Mouse (Mus musculus): ENCODE measurements around the gene Aspg. TPM values are rescaled to one million over a fixed set of nuclear protein-coding genes. Genes with fewer than 3 reads are reported as not detected.

The Aspg gene
- total RNA-seq, 4 experiments from 2014 or later = 2.4 to 18.5 (median 8.9) TPM

DNA sequence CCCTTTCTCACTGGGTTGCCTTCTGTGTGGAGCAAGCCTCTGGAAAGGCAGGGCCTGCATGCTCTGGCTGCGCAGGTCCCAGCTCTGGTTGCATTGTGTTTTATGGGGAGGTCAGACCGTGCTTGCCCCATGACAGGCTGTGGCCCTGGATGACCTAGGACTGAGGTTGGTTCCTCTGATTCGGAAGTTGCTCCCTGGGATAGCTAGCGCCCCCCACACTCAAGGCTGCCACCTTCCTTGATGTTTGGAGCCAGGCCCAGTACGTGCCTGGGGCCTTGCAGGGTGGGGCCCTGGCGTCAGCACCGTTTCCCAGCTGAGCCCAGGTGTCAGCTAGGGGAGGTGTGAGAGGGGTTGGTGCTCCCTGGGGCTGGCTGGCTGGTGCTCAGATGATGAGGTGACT is 43.5 kb downstream of the Aspg start:
- DNase-seq (ENCODE audit: low spot score in 2 of 2) = no peak

DNA sequence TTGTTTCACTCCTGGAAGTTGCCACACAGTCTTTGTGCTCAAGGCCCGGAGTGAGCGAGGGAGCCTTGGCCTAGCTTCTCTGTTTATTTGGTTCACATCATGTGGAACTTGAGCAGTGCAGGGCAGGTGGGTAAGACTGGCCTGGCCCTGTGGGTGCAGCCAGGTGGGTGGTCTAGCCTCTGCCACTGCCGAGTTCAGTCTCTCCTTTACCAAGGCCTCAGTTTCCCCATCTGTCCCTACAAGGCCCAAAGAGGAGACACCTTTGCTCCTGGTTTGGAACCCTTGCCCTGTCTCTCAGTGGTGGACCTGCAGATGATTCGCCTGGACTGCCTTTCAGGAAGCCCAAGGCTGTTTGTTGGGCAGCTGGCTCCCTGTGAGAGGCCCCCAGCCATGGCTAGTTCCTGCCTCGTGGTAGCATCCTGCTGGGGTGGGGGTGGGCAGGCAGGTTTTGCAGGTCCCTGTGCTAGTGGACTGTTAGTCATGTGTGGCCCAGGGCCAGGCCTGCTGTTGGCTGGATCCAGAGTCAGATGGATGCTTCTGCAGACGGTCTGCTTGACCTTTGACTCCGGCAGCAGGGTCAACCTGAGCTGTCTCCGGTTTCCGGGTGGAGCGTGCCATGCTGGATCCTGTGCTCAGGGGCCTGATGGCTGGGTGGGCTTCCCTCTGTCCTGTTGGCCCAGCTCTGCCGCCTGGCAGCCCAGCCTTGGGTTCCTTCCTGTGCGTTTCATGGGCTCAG is 44.9 kb downstream of the Aspg start:
- DNase-seq (ENCODE audit: low spot score in 2 of 2) = no peak

DNA sequence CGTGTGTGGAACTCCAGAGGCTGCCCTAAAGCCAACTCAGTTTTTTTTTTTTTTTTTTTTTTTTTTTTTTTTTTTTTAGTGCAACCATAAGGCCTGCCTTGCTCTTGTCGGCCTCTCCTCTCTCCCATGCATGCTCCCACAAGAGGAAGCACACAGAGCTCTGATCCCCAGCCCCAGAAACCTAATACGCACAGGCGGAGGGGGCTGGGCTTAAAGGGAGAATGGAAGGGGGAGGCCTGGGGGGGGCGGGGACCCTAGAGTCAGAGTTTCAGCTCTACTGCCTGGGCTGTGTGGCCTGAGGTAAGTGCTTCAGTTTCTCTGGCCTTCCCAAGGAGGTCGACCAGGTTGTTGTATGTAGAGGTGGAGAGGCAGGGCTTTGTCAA is 45.5 kb downstream of the Aspg start:
- no peak for DNase-seq (ENCODE audit: low spot score in 2 of 2)

DNA sequence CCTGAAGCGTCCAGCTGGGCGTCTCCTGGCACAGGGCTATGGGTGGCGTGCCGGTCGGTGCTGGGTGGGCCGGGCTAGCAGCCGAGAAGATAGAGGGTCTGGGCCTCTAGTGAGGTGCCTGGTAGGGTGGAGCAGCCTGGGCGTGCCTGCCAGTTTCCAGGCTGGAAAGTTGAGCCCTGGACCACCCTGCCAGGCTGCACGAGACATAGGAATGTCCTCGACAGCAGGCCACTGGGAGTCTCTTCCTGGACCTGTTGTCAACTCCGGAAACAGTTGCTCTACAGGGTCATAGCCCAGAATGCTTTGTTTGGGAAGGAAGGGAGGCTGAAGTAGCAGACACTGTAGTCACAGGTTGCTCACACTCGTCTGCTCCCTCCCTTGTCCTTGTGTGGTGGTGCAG is 47.1 kb downstream of the Aspg start:
- DNase-seq (ENCODE audit: low spot score in 2 of 2) = no peak

DNA sequence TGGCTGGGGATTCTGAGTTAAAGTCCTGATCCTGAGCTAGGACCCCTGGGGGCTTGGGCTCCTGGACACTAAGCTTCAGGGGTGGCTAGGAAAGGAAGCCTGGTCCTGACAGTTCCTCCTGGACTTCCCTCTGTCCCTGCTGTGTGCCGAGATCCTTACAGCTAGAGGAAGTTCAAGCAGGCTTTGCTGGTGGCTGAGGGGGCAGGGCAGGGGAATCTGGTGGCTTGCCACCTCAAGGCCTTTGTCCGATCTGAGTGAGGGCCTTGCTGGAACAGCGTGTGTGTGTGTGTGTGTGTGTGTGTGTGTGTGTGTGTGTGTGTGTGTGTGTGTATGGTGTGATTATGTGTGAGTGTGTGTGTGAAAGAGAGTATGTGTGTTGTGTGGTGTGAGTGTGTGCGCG is 48.0 kb downstream of the Aspg start:
- no peak for DNase-seq (ENCODE audit: low spot score in 2 of 2)

DNA sequence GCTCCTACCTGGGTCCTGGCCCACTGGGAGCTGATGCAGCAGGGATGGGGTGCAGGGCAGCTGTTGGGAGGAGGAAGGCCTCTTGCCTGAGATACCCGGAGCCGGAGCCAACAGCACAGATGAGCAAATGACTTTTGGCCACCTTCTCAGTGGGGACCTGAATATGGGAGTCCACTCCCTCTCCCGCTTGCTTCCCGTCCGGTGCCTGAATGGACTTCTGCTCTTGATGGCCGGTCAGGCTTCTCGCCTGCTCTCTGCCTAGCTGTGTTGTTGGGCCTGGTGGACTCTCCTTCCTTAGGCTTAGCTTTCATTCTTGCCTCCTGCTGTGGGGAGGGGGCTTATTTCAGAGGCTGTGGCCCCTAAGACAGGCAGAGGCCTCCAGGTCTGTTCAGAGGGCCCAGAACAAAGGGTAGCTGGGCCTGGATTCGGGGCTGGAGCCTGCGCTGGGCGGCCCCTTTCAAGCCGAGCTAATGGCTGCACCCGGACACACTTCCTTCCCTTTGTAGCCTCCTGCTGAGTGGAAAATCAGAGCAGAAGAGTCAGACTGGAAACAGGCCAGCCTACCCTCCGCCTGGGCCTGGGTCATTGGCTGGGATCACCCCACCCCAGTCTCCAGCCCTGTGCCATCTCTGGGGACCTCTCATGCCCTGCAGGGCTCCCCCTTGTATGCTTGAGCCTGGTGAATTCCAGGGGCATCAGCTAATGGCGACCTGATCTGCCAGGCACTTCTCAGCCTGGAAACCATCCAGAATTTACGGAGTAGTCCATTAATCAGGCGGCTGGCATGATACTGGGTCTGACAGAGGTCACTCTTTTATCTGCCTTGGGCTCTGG is 49.0 kb downstream of the Aspg start:
- DNase-seq (ENCODE audit: low spot score in 2 of 2) = no peak

DNA sequence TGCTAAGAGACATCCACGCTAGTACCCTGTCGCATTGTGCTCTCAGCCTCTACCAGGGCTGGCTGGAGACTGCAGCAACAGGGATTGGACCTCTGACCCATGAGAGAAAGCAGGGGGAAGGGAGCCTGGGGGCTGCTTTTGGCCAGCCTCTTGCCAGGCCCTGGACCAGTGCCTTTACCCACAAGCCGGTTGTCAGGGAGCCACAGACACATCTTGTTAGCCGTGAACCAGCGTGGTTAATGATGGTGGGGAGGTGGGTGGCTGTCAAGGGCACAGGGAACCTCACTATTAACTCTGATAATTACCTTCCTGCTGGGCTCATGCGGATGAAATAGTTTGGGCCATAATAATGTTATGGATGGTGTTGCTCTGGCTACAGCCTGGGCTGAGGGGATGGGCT is 50.3 kb downstream of the Aspg start:
- DNase-seq (ENCODE audit: low spot score in 2 of 2) = no peak

DNA sequence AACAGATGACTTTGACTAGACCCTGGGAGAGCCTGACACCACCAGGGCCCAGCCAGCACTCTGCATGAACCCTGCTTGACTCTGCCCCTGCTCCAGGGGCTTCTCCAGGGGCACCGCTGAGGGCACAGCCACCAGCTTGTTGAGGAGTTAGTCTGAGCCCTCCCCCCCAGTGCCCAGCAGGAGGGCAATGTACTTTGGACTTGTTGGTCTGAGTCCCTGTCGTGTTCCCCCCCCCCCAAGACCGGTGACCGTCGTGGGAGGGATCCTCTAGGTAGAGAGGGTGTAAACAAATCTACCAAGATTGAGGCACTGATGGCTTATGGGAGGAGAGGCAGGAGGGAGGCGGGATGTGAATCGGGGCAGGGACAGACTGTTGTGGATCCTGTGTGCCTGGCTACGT is 51.8 kb downstream of the Aspg start:
- DNase-seq (ENCODE audit: low spot score in 2 of 2) = no peak

DNA sequence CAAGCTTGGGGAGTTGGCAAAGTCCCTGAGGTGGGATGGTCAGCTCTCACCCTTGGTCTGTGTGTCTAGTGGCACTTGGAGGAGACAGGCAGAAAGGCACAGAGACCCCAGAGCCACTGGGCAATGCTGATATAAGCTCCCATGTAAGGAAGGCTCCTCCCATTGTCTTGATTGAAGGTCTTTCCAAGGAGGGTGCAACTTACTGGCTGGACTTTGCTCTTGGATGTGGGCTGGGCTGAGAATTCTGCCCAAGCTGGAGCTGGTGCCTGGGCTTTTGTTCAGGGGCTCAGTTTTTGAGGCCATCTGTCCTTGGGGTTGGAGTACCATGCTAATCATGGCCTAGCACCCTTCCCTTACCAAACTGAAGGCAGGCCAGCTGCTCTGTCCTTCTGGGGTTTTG is 52.3 kb downstream of the Aspg start:
- no peak for DNase-seq (ENCODE audit: low spot score in 2 of 2)

DNA sequence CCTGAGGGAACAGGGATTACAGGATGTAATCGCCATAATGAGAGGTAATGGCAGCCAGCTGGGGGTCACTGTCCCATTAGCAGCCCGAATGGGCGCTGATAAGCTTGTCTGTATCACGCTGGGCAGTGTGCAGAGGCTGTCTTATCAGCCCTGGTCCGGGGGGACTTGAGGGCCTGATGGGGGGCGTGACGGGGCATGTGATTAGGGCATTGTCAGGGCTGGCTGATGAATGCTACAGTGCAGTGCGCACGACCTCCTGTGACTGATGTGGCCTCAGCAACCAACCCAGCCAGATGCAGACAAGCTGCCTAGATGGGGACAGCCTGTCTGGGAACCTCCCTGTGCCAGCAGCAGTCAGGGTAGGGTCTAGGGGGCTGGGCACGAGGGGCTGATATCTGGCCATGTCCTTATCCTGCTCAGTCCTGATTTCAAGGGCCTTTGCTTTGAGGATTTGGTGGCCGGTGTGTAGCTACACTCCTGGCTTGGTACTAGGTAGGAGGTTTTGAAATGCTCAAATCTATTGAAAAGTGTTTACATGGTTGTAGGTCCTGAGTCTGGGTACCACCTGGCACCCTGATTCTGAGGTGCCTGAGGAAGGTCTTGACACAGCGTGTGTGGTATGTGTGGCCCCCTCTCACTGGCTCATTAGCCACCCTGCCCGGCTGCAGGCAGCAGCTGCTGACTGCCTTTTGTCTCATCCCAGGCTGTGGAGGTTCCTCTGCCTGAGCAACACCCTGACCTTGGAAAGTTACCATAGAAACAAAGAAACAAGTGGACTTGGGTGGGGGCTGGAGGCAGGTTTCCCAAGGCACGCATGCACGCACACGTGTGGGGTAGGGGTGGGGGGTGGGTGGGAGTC is 57.7 kb downstream of the Aspg start:
- no peak for DNase-seq (ENCODE audit: low spot score in 2 of 2)

DNA sequence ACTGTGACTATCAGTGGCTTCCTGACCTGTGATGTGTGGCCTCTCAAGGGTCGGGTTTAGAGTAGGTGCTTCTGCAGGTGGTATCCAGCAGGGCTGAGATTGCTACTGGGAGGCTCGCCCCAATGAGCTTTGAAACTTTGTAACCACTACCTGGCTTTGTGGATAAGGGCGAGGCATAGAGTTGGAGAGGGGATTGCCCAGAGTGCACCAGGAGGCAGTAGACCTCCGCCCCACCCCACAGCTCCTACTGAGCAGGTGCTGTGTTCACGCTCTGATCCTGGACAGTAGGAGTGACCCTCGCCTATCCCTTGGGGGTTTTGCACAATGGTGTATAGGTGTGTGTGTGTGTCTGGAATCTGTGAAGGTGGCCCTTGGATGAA is 58.4 kb downstream of the Aspg start:
- DNase-seq (ENCODE audit: low spot score in 2 of 2) = no peak

DNA sequence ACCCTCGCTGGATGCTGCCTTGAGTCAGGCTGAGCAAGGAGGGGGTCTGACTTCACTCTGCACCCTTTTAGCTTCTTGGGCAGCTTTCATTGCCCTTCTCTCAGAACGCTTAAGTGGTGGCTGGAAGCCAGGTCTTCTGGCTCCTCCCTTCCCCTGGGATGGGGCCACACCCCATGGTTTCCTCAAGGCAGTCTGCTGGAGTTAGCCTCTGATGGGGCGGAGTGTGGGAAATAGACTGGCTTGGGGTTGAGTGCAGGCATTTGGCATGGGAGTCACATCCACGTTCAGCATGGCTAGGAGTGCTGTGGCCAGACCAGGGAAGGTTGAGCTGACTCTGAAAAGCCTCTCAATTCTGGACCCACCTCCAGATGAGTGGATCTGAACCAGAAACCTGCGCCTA is 62.8 kb downstream of the Aspg start:
- DNase-seq (ENCODE audit: low spot score in 2 of 2) = no peak

DNA sequence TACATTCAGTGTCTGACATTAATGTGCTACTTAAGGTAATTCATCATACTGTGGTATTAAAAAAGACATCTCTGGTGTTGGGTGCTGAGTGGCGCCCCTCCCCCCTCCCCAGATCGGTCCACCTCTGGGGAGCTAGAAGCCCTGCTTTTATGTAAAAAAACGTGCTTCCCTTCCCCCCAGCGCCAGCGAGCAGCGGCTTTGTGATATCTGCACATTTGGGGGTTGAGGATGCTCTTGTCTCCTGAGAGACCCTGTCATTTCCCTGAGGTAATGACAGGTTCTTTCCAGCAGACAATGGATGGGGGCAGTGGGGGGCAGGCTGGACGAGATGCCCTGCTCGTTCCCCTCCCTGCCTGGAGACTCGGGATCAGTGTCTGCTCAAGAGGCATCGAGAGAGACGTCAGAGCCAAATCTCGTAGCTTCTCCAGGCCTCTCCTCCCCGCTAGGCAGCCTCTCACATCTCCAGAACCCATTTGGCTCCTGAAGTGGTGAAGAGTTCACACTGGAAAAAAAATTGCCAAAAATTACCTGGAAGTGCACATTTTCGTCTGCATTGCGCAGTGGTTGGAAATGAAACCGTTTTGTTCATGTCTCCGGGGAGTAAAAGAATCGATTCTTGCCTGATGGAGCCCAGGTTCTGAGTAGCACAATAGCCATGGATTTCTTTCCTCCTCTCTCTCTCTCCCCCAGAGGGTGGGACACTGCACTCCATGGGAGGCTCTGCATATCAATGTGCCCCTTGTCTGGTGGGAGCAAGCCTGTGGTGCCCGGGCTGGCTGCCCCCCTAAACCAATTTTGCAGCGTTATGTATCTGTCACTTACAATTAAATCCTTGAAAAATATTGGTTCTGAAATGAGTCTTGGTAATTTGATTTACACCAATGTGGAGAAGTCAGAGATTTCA is 64.4 kb downstream of the Aspg start:
- DNase-seq (ENCODE audit: low spot score in 2 of 2) = no peak

DNA sequence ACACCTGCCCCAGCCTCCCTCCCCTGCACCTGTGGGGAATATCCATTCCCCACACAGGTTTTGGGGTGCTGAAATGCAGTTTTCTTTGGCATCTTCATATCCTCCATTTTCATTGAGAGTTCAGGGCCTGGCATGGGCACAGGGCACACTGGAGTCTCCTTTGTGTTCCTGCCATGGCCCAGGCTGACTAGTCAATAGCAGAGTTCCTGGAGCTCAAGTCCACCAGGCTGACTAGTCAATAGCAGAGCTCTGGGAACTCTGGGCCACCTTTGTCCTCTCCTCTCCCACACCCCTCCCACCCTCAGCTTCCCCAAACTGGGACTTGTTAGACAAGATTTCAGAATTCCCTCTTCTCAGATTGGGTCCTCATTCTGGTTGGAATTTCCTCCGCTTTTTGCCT is 65.2 kb downstream of the Aspg start:
- no peak for DNase-seq (ENCODE audit: low spot score in 2 of 2)

DNA sequence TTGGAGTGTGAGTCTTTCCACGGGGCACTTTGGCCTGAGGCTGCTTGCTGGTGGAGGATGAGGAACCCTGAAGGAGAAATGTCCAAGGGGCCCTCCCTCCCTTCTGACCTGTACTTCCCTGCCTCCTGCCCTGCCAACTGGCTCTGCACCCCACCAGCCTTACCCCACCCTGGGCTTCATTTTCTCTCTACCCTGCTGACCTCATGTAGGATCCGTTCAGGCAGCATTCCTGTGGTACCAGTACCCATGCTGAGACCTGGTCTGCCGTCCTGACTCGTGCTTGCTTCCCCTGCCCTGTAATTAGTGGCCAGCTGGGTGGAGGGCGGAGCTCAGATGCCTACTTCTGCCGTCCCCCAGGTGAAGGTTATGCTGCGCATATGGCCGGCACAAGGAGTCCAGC is 65.7 kb downstream of the Aspg start:
- no peak for DNase-seq (ENCODE audit: low spot score in 2 of 2)

Small RNA genes within 50 kb of the gene (microRNA-seq; reads per million reads assigned to microRNA genes)
- 80.6 to 273 reads per million in 2 experiments for gene Mir203
- gene Mir3073a = 0 reads per million in 2 experiments
- gene Mir3073b = 0 reads per million in 2 experiments

Other genes with a start within 250 kb of the Aspg start
- 10 to 100 TPM; 72.0 to 91.8 (median 79.2) TPM for gene Ppp1r13b, start 198.6 kb upstream of the Aspg start, total RNA-seq (2022)
- 100 to 1,000 TPM; 350 to 405 (median 378) TPM for gene Atp5mpl, start 139.7 kb upstream of the Aspg start, total RNA-seq (2022)
- gene Tdrd9, start 135.1 kb upstream of the Aspg start, total RNA-seq (2022) = 1 to 10 TPM in 2 of 4 experiments, under 1 TPM in 2; 0.14 to 1.8 (median 0.85) TPM
- gene Rd3l, start 125.4 kb upstream of the Aspg start, total RNA-seq (2022) = not detected
- 1 to 10 TPM; 4.4 to 5.6 (median 5.1) TPM for gene Kif26a, start 39.5 kb downstream of the Aspg start, total RNA-seq (2022)

Data from layer of hippocampus, adult 8-10 months (tissue).